ENCODE assay signal across 8 mouse cellular contexts in genomic region chr11:32580305-32580947, GRCm38 (mm10). TPM values are rescaled to one million over a fixed set of nuclear protein-coding genes. Genes with fewer than 3 reads are reported as not detected.
DNase-seq lines count a peak whose midpoint lies in the region; ATAC-seq and TF ChIP-seq lines count a peak whose summit lies in the region.

No protein-coding gene starts in this region.

- TF ChIP-seq RAD21 in MEL (IDR thresholded peaks at IDR 0.05; ENCODE audit: low read depth, low read length) = no peak

- DNase-seq in kidney, adult 2 months = peak; percentile 55
- peak; percentile 97 for DNase-seq in MEL (ENCODE audit: low read depth, low spot score)
- DNase-seq in frontal cortex, adult 2 months (ENCODE audit: extremely low spot score in 1 of 2, low spot score in 1 of 2) = peak; percentile 38 to 52
- DNase-seq in retina, embryonic 14.5 days (ENCODE audit: low spot score) = peak; percentile 41
- no peak for DNase-seq in embryo, embryonic 10.5 days (ENCODE audit: low spot score)

- 88% methylated on average over 16 of the region's 16 CpGs for WGBS in kidney, adult 2 months
- WGBS in kidney, embryonic 16.5 days = 86% methylated on average over 16 of the region's 16 CpGs
- 66% methylated on average over 16 of the region's 16 CpGs for WGBS in liver, embryonic 15.5 days (ENCODE audit: insufficient replicate concordance)
- WGBS in neural tube, embryonic 15.5 days = 86% methylated on average over 16 of the region's 16 CpGs

- H3K4me1 ChIP-seq in kidney, adult 2 months (ENCODE audit: control insufficient read depth, insufficient read depth, low read length) = no peaks in the 10 kb centered on the region
- H3K4me1 ChIP-seq in kidney, embryonic 16.5 days (ENCODE audit: insufficient read depth, low read length) = peaks cover 26% of the 10 kb centered on the region
- peaks cover 0 to 5% of the 10 kb centered on the region in 2 experiments; a peak in 1 of 4 replicates for H3K4me1 ChIP-seq in MEL (ENCODE audit: control insufficient read depth in 1 of 2, insufficient read depth in 2 of 2, low read length in 2 of 2)
- peaks cover 6% of the 10 kb centered on the region; the same call in 1 of the 2 replicates for H3K4me1 ChIP-seq in liver, embryonic 15.5 days (replicated peaks)
- H3K4me1 ChIP-seq in neural tube, embryonic 15.5 days = peaks cover 10% of the 10 kb centered on the region; the same call in 1 of the 2 replicates

- H3K27ac ChIP-seq in kidney, adult 2 months (ENCODE audit: insufficient read depth, low read depth, low read length) = no peak overlapping the region
- no peak overlapping the region for H3K27ac ChIP-seq in kidney, embryonic 16.5 days (ENCODE audit: low read length)
- H3K27ac ChIP-seq in MEL (ENCODE audit: control insufficient read depth, low read depth, low read length) = peak overlapping the region; percentile 48
- no peak overlapping the region for H3K27ac ChIP-seq in liver, embryonic 15.5 days (replicated peaks)
- H3K27ac ChIP-seq in neural tube, embryonic 15.5 days (replicated peaks) = no peak overlapping the region

- no peak for ATAC-seq in kidney, embryonic 16.5 days (ENCODE audit: low FRiP score, low TSS enrichment)
- ATAC-seq in liver, embryonic 15.5 days (ENCODE audit: insufficient read depth) = peak; percentile 63; the same call in 1 of the 2 replicates
- ATAC-seq in neural tube, embryonic 15.5 days (ENCODE audit: low FRiP score) = no peak

- TF ChIP-seq CTCF in kidney, adult 2 months (conservative IDR thresholded peaks at IDR 0.05; ENCODE audit: insufficient read depth, insufficient read length, low read depth, low read length) = no peak
- no peak for TF ChIP-seq CTCF in MEL (IDR thresholded peaks at IDR 0.05 in 2 of 3, conservative IDR thresholded peaks at IDR 0.05 in 1 of 3; ENCODE audit: control insufficient read depth in 1 of 3, insufficient read depth in 1 of 3, low read depth in 2 of 3, low read length in 3 of 3, poor library complexity in 1 of 3, severe bottlenecking in 1 of 3)

- no peak overlapping the region for H3K9ac ChIP-seq in kidney, embryonic 16.5 days (replicated peaks; ENCODE audit: low read length)
- H3K9ac ChIP-seq in MEL (ENCODE audit: control insufficient read depth, low read depth, low read length, poor library complexity, severe bottlenecking) = peak overlapping the region; percentile 54
- no peak overlapping the region for H3K9ac ChIP-seq in liver, embryonic 15.5 days
- H3K9ac ChIP-seq in neural tube, embryonic 15.5 days (replicated peaks) = no peak overlapping the region

- no peaks in the 10 kb centered on the region for H3K27me3 ChIP-seq in kidney, adult 2 months (replicated peaks; ENCODE audit: control insufficient read depth, insufficient read depth, low read length)
- no peaks in the 10 kb centered on the region for H3K27me3 ChIP-seq in kidney, embryonic 16.5 days (ENCODE audit: insufficient read depth, low read length)
- no peaks in the 10 kb centered on the region for H3K27me3 ChIP-seq in MEL (ENCODE audit: control insufficient read depth in 1 of 2, insufficient read depth in 2 of 2, low read length in 2 of 2)
- H3K27me3 ChIP-seq in liver, embryonic 15.5 days = no peaks in the 10 kb centered on the region
- no peaks in the 10 kb centered on the region for H3K27me3 ChIP-seq in neural tube, embryonic 15.5 days (replicated peaks)

- no peak overlapping the region for H3K4me2 ChIP-seq in kidney, embryonic 16.5 days (replicated peaks; ENCODE audit: low read depth, low read length)
- H3K4me2 ChIP-seq in liver, embryonic 15.5 days = no peak overlapping the region; the same call in 1 of the 2 replicates
- no peak overlapping the region for H3K4me2 ChIP-seq in neural tube, embryonic 15.5 days

- H3K9me3 ChIP-seq in kidney, embryonic 16.5 days (ENCODE audit: low read length) = no peaks in the 10 kb centered on the region
- H3K9me3 ChIP-seq in MEL (replicated peaks; ENCODE audit: insufficient read depth, low read length) = no peaks in the 10 kb centered on the region
- H3K9me3 ChIP-seq in liver, embryonic 15.5 days (replicated peaks) = no peaks in the 10 kb centered on the region
- H3K9me3 ChIP-seq in neural tube, embryonic 15.5 days (replicated peaks) = no peaks in the 10 kb centered on the region

- no peak for TF ChIP-seq POLR2A in kidney, adult 2 months (IDR thresholded peaks at IDR 0.05; ENCODE audit: low read depth, low read length)
- peak in 1 of 2 experiments; percentile 67; a peak in 2 of 4 replicates for TF ChIP-seq POLR2A in MEL (IDR thresholded peaks at IDR 0.05; ENCODE audit: control insufficient read depth in 1 of 2, insufficient read depth in 1 of 2, low read depth in 1 of 2, low read length in 2 of 2, poor library complexity in 1 of 2)

- no peaks in the 10 kb centered on the region for H3K36me3 ChIP-seq in kidney, adult 2 months (ENCODE audit: control insufficient read depth, insufficient read depth, low read length)
- no peaks in the 10 kb centered on the region for H3K36me3 ChIP-seq in kidney, embryonic 16.5 days (ENCODE audit: insufficient read depth, low read length)
- peaks cover 0 to 2% of the 10 kb centered on the region in 2 experiments; a peak in 1 of 4 replicates for H3K36me3 ChIP-seq in MEL (ENCODE audit: control insufficient read depth in 1 of 2, insufficient read depth in 2 of 2, low read length in 2 of 2)
- no peaks in the 10 kb centered on the region for H3K36me3 ChIP-seq in liver, embryonic 15.5 days (replicated peaks)
- H3K36me3 ChIP-seq in neural tube, embryonic 15.5 days = no peaks in the 10 kb centered on the region

- H3K4me3 ChIP-seq in kidney, adult 2 months (ENCODE audit: insufficient read depth, low read depth, low read length) = no peak overlapping the region
- H3K4me3 ChIP-seq in kidney, embryonic 16.5 days (ENCODE audit: low read length) = no peak overlapping the region
- peak overlapping the region; percentile 25 to 32 for H3K4me3 ChIP-seq in MEL (ENCODE audit: control insufficient read depth in 1 of 2, insufficient read depth in 1 of 2, low read depth in 2 of 2, low read length in 2 of 2)
- no peak overlapping the region for H3K4me3 ChIP-seq in liver, embryonic 15.5 days (replicated peaks)
- H3K4me3 ChIP-seq in neural tube, embryonic 15.5 days (replicated peaks) = no peak overlapping the region

- no peaks in the 10 kb centered on the region for H3K79me2 ChIP-seq in MEL (ENCODE audit: control insufficient read depth, insufficient read depth, low read length, poor library complexity)

- TF ChIP-seq EP300 in MEL (IDR thresholded peaks at IDR 0.05; ENCODE audit: low read depth in 1 of 2, low read length in 2 of 2) = no peak

TF ChIP-seq in MEL, 35 proteins besides CTCF, POLR2A, EP300 and RAD21:
- TF ChIP-seq NELFE (IDR thresholded peaks at IDR 0.05; ENCODE audit: low read depth, low read length) = peak; percentile 56; the same call in 1 of the 2 replicates
- TF ChIP-seq KAT2A (conservative IDR thresholded peaks at IDR 0.05; ENCODE audit: low read depth, low read length) = 0 out of 2 replicates have a peak, but pooled peaks have one; percentile 41
- 0 out of 2 replicates have a peak, but pooled peaks have one; percentile 16 for TF ChIP-seq TCF12 (IDR thresholded peaks at IDR 0.05; ENCODE audit: low read depth, low read length)
- TF ChIP-seq CHD1 (IDR thresholded peaks at IDR 0.05; ENCODE audit: low read depth, low read length) = no peak
- peak; percentile 96 for TF ChIP-seq ELF1 (IDR thresholded peaks at IDR 0.05; ENCODE audit: low read depth, low read length)
- TF ChIP-seq CHD2 (IDR thresholded peaks at IDR 0.05; ENCODE audit: low read length) = peak; percentile 77
- no peak for TF ChIP-seq ZMIZ1 (IDR thresholded peaks at IDR 0.05; ENCODE audit: low read depth, low read length)
- TF ChIP-seq HCFC1 (IDR thresholded peaks at IDR 0.05; ENCODE audit: low read depth, low read length) = peak; percentile 77
- no peak for TF ChIP-seq E2F4 (IDR thresholded peaks at IDR 0.05; ENCODE audit: borderline replicate concordance, low read depth, low read length)
- TF ChIP-seq NRF1 (IDR thresholded peaks at IDR 0.05; ENCODE audit: insufficient read depth, low read depth, low read length, poor library complexity, severe bottlenecking) = 0 out of 2 replicates have a peak, but pooled peaks have one; percentile 7
- TF ChIP-seq USF2 (IDR thresholded peaks at IDR 0.05; ENCODE audit: borderline replicate concordance in 1 of 2, insufficient read depth in 1 of 2, low read depth in 1 of 2, low read length in 2 of 2) = peak in 1 of 2 experiments; percentile 77; a peak in 2 of 4 replicates
- TF ChIP-seq USF1 (IDR thresholded peaks at IDR 0.05; ENCODE audit: low read depth, low read length) = peak; percentile 97
- no peak for TF ChIP-seq MEF2A (IDR thresholded peaks at IDR 0.05; ENCODE audit: extremely low read depth, insufficient replicate concordance, low read depth, low read length, poor library complexity, severe bottlenecking)
- TF ChIP-seq MYC (IDR thresholded peaks at IDR 0.05; ENCODE audit: low read depth, low read length) = no peak

RNA-seq across cellular contexts. Expression of gene Stk10, which starts 47.3 kb away (rescaled TPM):
- polyA plus RNA-seq in kidney, adult 2 months (2012; rRNA removed) = 6.3 and 9.4 TPM in 2 replicates
- polyA plus RNA-seq in kidney, embryonic 16.5 days (2015; fragmentation: Nextera tagmentation; extraction: Ambion mirVana) = 5.6 and 6.5 TPM in 2 replicates
- 10.8 and 11.4 TPM in 2 replicates for total RNA-seq in MEL (2012; rRNA removed)
- 10 to 100 TPM in 1 of 2 experiments, not detected in 1; 14.4 TPM for polyA plus RNA-seq in MEL (2012; ENCODE audit: insufficient read depth in 1 of 2, insufficient read length in 2 of 2, low read depth in 1 of 2, low replicate concordance in 2 of 2, missing spikeins in 1 of 2)
- 4.2 and 4.6 TPM in 2 replicates for polyA plus RNA-seq in frontal cortex, adult 2 months (2012; rRNA removed)
- 4.3 TPM in 2 replicates for polyA plus RNA-seq in liver, embryonic 15.5 days (2015; fragmentation: Nextera tagmentation; extraction: Ambion mirVana)
- 2.3 and 3.9 TPM in 2 replicates for polyA plus RNA-seq in neural tube, embryonic 15.5 days (2015; fragmentation: Nextera tagmentation; extraction: Ambion mirVana)

RNA-seq across cellular contexts. Expression of gene Efcab9, which starts 48.5 kb away (rescaled TPM):
- 0.14 TPM in 1 of 2 replicates, not detected in the other for polyA plus RNA-seq in kidney, adult 2 months (2012; rRNA removed)
- polyA plus RNA-seq in kidney, embryonic 16.5 days (2015; fragmentation: Nextera tagmentation; extraction: Ambion mirVana) = 0.47 and 0.68 TPM in 2 replicates
- 0.77 and 0.82 TPM in 2 replicates for total RNA-seq in MEL (2012; rRNA removed)
- 1 to 10 TPM in 1 of 2 experiments, not detected in 1; 1.3 TPM for polyA plus RNA-seq in MEL (2012; ENCODE audit: insufficient read depth in 1 of 2, insufficient read length in 2 of 2, low read depth in 1 of 2, low replicate concordance in 2 of 2, missing spikeins in 1 of 2)
- 0.34 and 0.64 TPM in 2 replicates for polyA plus RNA-seq in frontal cortex, adult 2 months (2012; rRNA removed)
- 0.20 and 0.41 TPM in 2 replicates for polyA plus RNA-seq in liver, embryonic 15.5 days (2015; fragmentation: Nextera tagmentation; extraction: Ambion mirVana)
- 0.63 TPM in 1 of 2 replicates, not detected in the other for polyA plus RNA-seq in neural tube, embryonic 15.5 days (2015; fragmentation: Nextera tagmentation; extraction: Ambion mirVana)

Comparison
In these comparisons a context has a peak if more than half of its experiments do, and no peak if none do; other contexts are left out.
1. H3K4me3 ChIP-seq: peak in MEL (2 of 2); none in kidney, adult 2 months (single experiment), kidney, embryonic 16.5 days (single experiment), liver, embryonic 15.5 days (single experiment) and neural tube, embryonic 15.5 days (single experiment).